ENCODE assay signal across 8 mouse cellular contexts in the genomic region with DNA sequence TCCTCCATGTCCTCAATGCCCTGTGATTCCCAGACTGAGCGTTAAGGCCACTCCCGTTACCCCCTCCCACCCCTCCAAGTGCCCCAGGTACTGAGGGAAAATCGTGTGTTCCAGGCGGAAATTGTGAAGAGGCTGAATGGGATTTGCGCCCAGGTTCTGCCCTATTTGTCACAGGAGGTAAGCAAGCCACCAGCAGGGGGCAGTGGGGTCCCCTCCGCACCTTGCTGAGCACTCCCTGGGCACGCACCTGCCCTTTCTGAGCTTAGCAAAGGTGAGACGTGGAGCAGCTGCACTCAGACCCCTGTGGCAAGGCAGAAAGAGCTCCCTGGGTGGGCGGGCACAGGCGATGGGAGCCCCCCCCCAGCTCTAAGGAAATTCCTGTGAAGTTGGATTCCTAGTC. TPM values are rescaled to one million over a fixed set of nuclear protein-coding genes. Genes with fewer than 3 reads are reported as not detected.
DNase-seq lines count a peak whose midpoint lies in the region; ATAC-seq and TF ChIP-seq lines count a peak whose summit lies in the region.

No protein-coding gene starts in this region.

- ATAC-seq in forebrain, embryonic 16.5 days: no peak
- ATAC-seq in heart, embryonic 13.5 days (ENCODE audit: extremely low read depth, insufficient number of reproducible peaks, low FRiP score, low TSS enrichment): no peak
- no peak for ATAC-seq in limb, embryonic 11.5 days (ENCODE audit: insufficient number of reproducible peaks, low FRiP score, low TSS enrichment, low read depth)
- ATAC-seq in neural tube, embryonic 15.5 days (ENCODE audit: low FRiP score): no peak

- H3K9me3 ChIP-seq in forebrain, embryonic 10.5 days: no peaks in the 10 kb centered on the region
- no peaks in the 10 kb centered on the region for H3K9me3 ChIP-seq in forebrain, embryonic 16.5 days (ENCODE audit: control insufficient read depth, low read length)
- no peaks in the 10 kb centered on the region for H3K9me3 ChIP-seq in heart, embryonic 13.5 days
- H3K9me3 ChIP-seq in limb, embryonic 11.5 days (ENCODE audit: control insufficient read depth, low read length): no peaks in the 10 kb centered on the region
- H3K9me3 ChIP-seq in neural tube, embryonic 15.5 days (replicated peaks): no peaks in the 10 kb centered on the region

- H3K27me3 ChIP-seq in forebrain, embryonic 10.5 days (ENCODE audit: poor library complexity, severe bottlenecking): peaks cover 97% of the 10 kb centered on the region
- peaks cover 10% of the 10 kb centered on the region for H3K27me3 ChIP-seq in forebrain, embryonic 16.5 days (replicated peaks; ENCODE audit: control insufficient read depth, insufficient read depth, low read length)
- H3K27me3 ChIP-seq in heart, embryonic 13.5 days (replicated peaks): no peaks in the 10 kb centered on the region
- H3K27me3 ChIP-seq in limb, embryonic 11.5 days (ENCODE audit: control insufficient read depth, insufficient read depth, low read length): no peaks in the 10 kb centered on the region
- peaks cover 15% of the 10 kb centered on the region for H3K27me3 ChIP-seq in neural tube, embryonic 15.5 days (replicated peaks)

- H3K4me1 ChIP-seq in forebrain, embryonic 10.5 days: peaks cover 94% of the 10 kb centered on the region
- H3K4me1 ChIP-seq in forebrain, embryonic 16.5 days (replicated peaks; ENCODE audit: control insufficient read depth, insufficient read depth, low read length): peaks cover 51% of the 10 kb centered on the region
- H3K4me1 ChIP-seq in bone marrow, adult 2 months (ENCODE audit: control insufficient read depth, insufficient read depth, low read length): peaks cover 2% of the 10 kb centered on the region
- peaks cover 72% of the 10 kb centered on the region for H3K4me1 ChIP-seq in heart, embryonic 13.5 days
- H3K4me1 ChIP-seq in limb, embryonic 11.5 days (ENCODE audit: control insufficient read depth, insufficient read depth, low read length): peaks cover 58% of the 10 kb centered on the region
- H3K4me1 ChIP-seq in neural tube, embryonic 15.5 days: peaks cover 65% of the 10 kb centered on the region

- H3K4me2 ChIP-seq in forebrain, embryonic 16.5 days (ENCODE audit: low read length): no peak overlapping the region
- H3K4me2 ChIP-seq in heart, embryonic 13.5 days: peak overlapping the region; percentile 63; the same call in 1 of the 2 replicates
- H3K4me2 ChIP-seq in limb, embryonic 11.5 days (ENCODE audit: low read depth, severe bottlenecking): peak overlapping the region; percentile 15; the same call in 1 of the 2 replicates
- H3K4me2 ChIP-seq in neural tube, embryonic 15.5 days: peak overlapping the region; percentile 48; the same call in 1 of the 2 replicates

- H3K27ac ChIP-seq in forebrain, embryonic 10.5 days: peak overlapping the region; percentile 80
- no peak overlapping the region for H3K27ac ChIP-seq in forebrain, embryonic 16.5 days (ENCODE audit: low read length)
- no peak overlapping the region for H3K27ac ChIP-seq in bone marrow, adult 2 months (ENCODE audit: control insufficient read depth, insufficient read depth, low read depth, low read length, poor library complexity)
- H3K27ac ChIP-seq in heart, embryonic 13.5 days (replicated peaks): peak overlapping the region; percentile 71
- 0 out of 2 replicates have a peak overlapping the region, but pooled peaks have one; percentile 8 for H3K27ac ChIP-seq in limb, embryonic 11.5 days (replicated peaks; ENCODE audit: low read depth, low read length)
- H3K27ac ChIP-seq in neural tube, embryonic 15.5 days (replicated peaks): no peak overlapping the region

- TF ChIP-seq CTCF in bone marrow, adult 2 months (IDR thresholded peaks at IDR 0.05; ENCODE audit: control insufficient read depth, insufficient read depth, low read length): peak; percentile 80

- peak overlapping the region; percentile 45; the same call in 1 of the 2 replicates for H3K4me3 ChIP-seq in forebrain, embryonic 10.5 days
- H3K4me3 ChIP-seq in forebrain, embryonic 16.5 days (replicated peaks; ENCODE audit: low read length): no peak overlapping the region
- H3K4me3 ChIP-seq in bone marrow, adult 2 months (replicated peaks; ENCODE audit: control insufficient read depth, low read depth, low read length): no peak overlapping the region
- H3K4me3 ChIP-seq in heart, embryonic 13.5 days: no peak overlapping the region
- no peak overlapping the region for H3K4me3 ChIP-seq in limb, embryonic 11.5 days (ENCODE audit: low read depth, low read length)
- no peak overlapping the region for H3K4me3 ChIP-seq in neural tube, embryonic 15.5 days (replicated peaks)

- H3K9ac ChIP-seq in forebrain, embryonic 16.5 days (replicated peaks; ENCODE audit: low read depth, low read length): no peak overlapping the region
- H3K9ac ChIP-seq in heart, embryonic 13.5 days: peak overlapping the region; percentile 78
- H3K9ac ChIP-seq in limb, embryonic 11.5 days (ENCODE audit: low read length): no peak overlapping the region
- H3K9ac ChIP-seq in neural tube, embryonic 15.5 days (replicated peaks): no peak overlapping the region

- 7% methylated on average over 10 of the region's 10 CpGs for WGBS in forebrain, embryonic 10.5 days
- WGBS in forebrain, embryonic 16.5 days: 27% methylated on average over 10 of the region's 10 CpGs
- WGBS in bone marrow, adult 2 months: 74% methylated on average over 10 of the region's 10 CpGs
- 30% methylated on average over 10 of the region's 10 CpGs for WGBS in heart, embryonic 13.5 days
- 10% methylated on average over 10 of the region's 10 CpGs for WGBS in limb, embryonic 11.5 days
- 16% methylated on average over 10 of the region's 10 CpGs for WGBS in neural tube, embryonic 15.5 days

- peak; percentile 55 for DNase-seq in forebrain, embryonic 10.5 days (ENCODE audit: extremely low spot score, low spot score)
- DNase-seq in A20 (ENCODE audit: low read depth, low spot score): peak; percentile 66
- peak; percentile 85 for DNase-seq in limb, embryonic 11.5 days (ENCODE audit: low spot score)
- no peak for DNase-seq in frontal cortex, postnatal 14 days (ENCODE audit: low spot score in 2 of 2)

- H3K36me3 ChIP-seq in forebrain, embryonic 10.5 days (replicated peaks): peaks cover 63% of the 10 kb centered on the region
- H3K36me3 ChIP-seq in forebrain, embryonic 16.5 days (ENCODE audit: control insufficient read depth, insufficient read depth): peaks cover 8% of the 10 kb centered on the region
- peaks cover 61% of the 10 kb centered on the region for H3K36me3 ChIP-seq in heart, embryonic 13.5 days
- peaks cover 14% of the 10 kb centered on the region for H3K36me3 ChIP-seq in limb, embryonic 11.5 days (ENCODE audit: control insufficient read depth, insufficient read depth, low read length)
- peaks cover 35% of the 10 kb centered on the region for H3K36me3 ChIP-seq in neural tube, embryonic 15.5 days

- no peak for TF ChIP-seq POLR2A in bone marrow, adult 2 months (IDR thresholded peaks at IDR 0.05; ENCODE audit: borderline replicate concordance, control insufficient read depth, low read depth, low read length)

RNA-seq across cellular contexts. Expression of a gene that starts 5.4 kb away (rescaled TPM):
- 276 and 283 TPM in 2 replicates for polyA plus RNA-seq in forebrain, embryonic 10.5 days (2016; fragmentation: Nextera tagmentation; extraction: Ambion mirVana)
- 632 and 683 TPM in 2 replicates for polyA plus RNA-seq in forebrain, embryonic 16.5 days (2015; fragmentation: Nextera tagmentation; extraction: Ambion mirVana)
- 183 and 306 TPM in 2 replicates for polyA plus RNA-seq in bone marrow, adult 2 months (2011; ENCODE audit: insufficient read depth, insufficient read length, low replicate concordance, missing spikeins)
- polyA plus RNA-seq in heart, embryonic 13.5 days (2015; fragmentation: Nextera tagmentation; extraction: Ambion mirVana): 629 and 649 TPM in 2 replicates
- 259 and 343 TPM in 2 replicates for polyA plus RNA-seq in limb, embryonic 11.5 days (2014; fragmentation: Nextera tagmentation; extraction: Ambion mirVana)
- polyA plus RNA-seq in neural tube, embryonic 15.5 days (2015; fragmentation: Nextera tagmentation; extraction: Ambion mirVana): 771 and 825 TPM in 2 replicates

RNA-seq across cellular contexts. Expression of a gene that starts 9.6 kb away (rescaled TPM):
- polyA plus RNA-seq in forebrain, embryonic 10.5 days (2016; fragmentation: Nextera tagmentation; extraction: Ambion mirVana): 4.1 and 4.3 TPM in 2 replicates
- polyA plus RNA-seq in forebrain, embryonic 16.5 days (2015; fragmentation: Nextera tagmentation; extraction: Ambion mirVana): 27.1 and 32.6 TPM in 2 replicates
- polyA plus RNA-seq in bone marrow, adult 2 months (2011; ENCODE audit: insufficient read depth, insufficient read length, low replicate concordance, missing spikeins): 18.5 and 41.7 TPM in 2 replicates
- 23.4 and 26.4 TPM in 2 replicates for polyA plus RNA-seq in heart, embryonic 13.5 days (2015; fragmentation: Nextera tagmentation; extraction: Ambion mirVana)
- 13.7 and 18.4 TPM in 2 replicates for polyA plus RNA-seq in limb, embryonic 11.5 days (2014; fragmentation: Nextera tagmentation; extraction: Ambion mirVana)
- 41.8 and 49.9 TPM in 2 replicates for polyA plus RNA-seq in neural tube, embryonic 15.5 days (2015; fragmentation: Nextera tagmentation; extraction: Ambion mirVana)

RNA-seq across cellular contexts. Expression of a gene that starts 19.7 kb away (rescaled TPM):
- 73.4 and 77.2 TPM in 2 replicates for polyA plus RNA-seq in forebrain, embryonic 10.5 days (2016; fragmentation: Nextera tagmentation; extraction: Ambion mirVana)
- polyA plus RNA-seq in forebrain, embryonic 16.5 days (2015; fragmentation: Nextera tagmentation; extraction: Ambion mirVana): 106 and 112 TPM in 2 replicates
- polyA plus RNA-seq in bone marrow, adult 2 months (2011; ENCODE audit: insufficient read depth, insufficient read length, low replicate concordance, missing spikeins): 12.3 and 23.8 TPM in 2 replicates
- 59.0 and 62.7 TPM in 2 replicates for polyA plus RNA-seq in heart, embryonic 13.5 days (2015; fragmentation: Nextera tagmentation; extraction: Ambion mirVana)
- 80.3 and 82.1 TPM in 2 replicates for polyA plus RNA-seq in limb, embryonic 11.5 days (2014; fragmentation: Nextera tagmentation; extraction: Ambion mirVana)
- 91.1 and 102 TPM in 2 replicates for polyA plus RNA-seq in neural tube, embryonic 15.5 days (2015; fragmentation: Nextera tagmentation; extraction: Ambion mirVana)

RNA-seq across cellular contexts. Expression of a gene that starts 36.1 kb away (rescaled TPM):
- polyA plus RNA-seq in forebrain, embryonic 10.5 days (2016; fragmentation: Nextera tagmentation; extraction: Ambion mirVana): 2.8 and 3.1 TPM in 2 replicates
- 3.5 and 3.7 TPM in 2 replicates for polyA plus RNA-seq in forebrain, embryonic 16.5 days (2015; fragmentation: Nextera tagmentation; extraction: Ambion mirVana)
- polyA plus RNA-seq in bone marrow, adult 2 months (2011; ENCODE audit: insufficient read depth, insufficient read length, low replicate concordance, missing spikeins): 23.2 and 27.8 TPM in 2 replicates
- 30.1 and 30.4 TPM in 2 replicates for polyA plus RNA-seq in heart, embryonic 13.5 days (2015; fragmentation: Nextera tagmentation; extraction: Ambion mirVana)
- polyA plus RNA-seq in limb, embryonic 11.5 days (2014; fragmentation: Nextera tagmentation; extraction: Ambion mirVana): 11.1 and 11.6 TPM in 2 replicates
- 5.7 and 7.3 TPM in 2 replicates for polyA plus RNA-seq in neural tube, embryonic 15.5 days (2015; fragmentation: Nextera tagmentation; extraction: Ambion mirVana)

RNA-seq across cellular contexts. Expression of a gene that starts 40.7 kb away (rescaled TPM):
- polyA plus RNA-seq in forebrain, embryonic 10.5 days (2016; fragmentation: Nextera tagmentation; extraction: Ambion mirVana): 0.84 and 1.1 TPM in 2 replicates
- polyA plus RNA-seq in forebrain, embryonic 16.5 days (2015; fragmentation: Nextera tagmentation; extraction: Ambion mirVana): 0.42 and 0.76 TPM in 2 replicates
- 5.4 and 9.4 TPM in 2 replicates for polyA plus RNA-seq in bone marrow, adult 2 months (2011; ENCODE audit: insufficient read depth, insufficient read length, low replicate concordance, missing spikeins)
- polyA plus RNA-seq in heart, embryonic 13.5 days (2015; fragmentation: Nextera tagmentation; extraction: Ambion mirVana): 1.5 and 2.0 TPM in 2 replicates
- 0.99 and 1.1 TPM in 2 replicates for polyA plus RNA-seq in limb, embryonic 11.5 days (2014; fragmentation: Nextera tagmentation; extraction: Ambion mirVana)
- 1.7 and 2.6 TPM in 2 replicates for polyA plus RNA-seq in neural tube, embryonic 15.5 days (2015; fragmentation: Nextera tagmentation; extraction: Ambion mirVana)

Comparison
In these comparisons a context has a peak if more than half of its experiments do, and no peak if none do; other contexts are left out.
1. H3K27ac ChIP-seq: peak in forebrain, embryonic 10.5 days (single experiment), heart, embryonic 13.5 days (single experiment) and limb, embryonic 11.5 days (single experiment); none in forebrain, embryonic 16.5 days (single experiment), bone marrow, adult 2 months (single experiment) and neural tube, embryonic 15.5 days (single experiment).
2. DNase-seq: peak in forebrain, embryonic 10.5 days (single experiment), A20 (single experiment) and limb, embryonic 11.5 days (single experiment); none in frontal cortex, postnatal 14 days (0 of 2).